Mouse (Mus musculus) embryo, embryonic 10.5 days (tissue): Measurements from ENCODE around the gene Olfr535.
"Not testable (repeated sequence)": the region's sequence is repeated elsewhere in the genome, so short reads cannot be mapped to it uniquely, and the experiment has no call there.

Experiments used
- DNase-seq: peaks from one replicate; pipeline ENCODE4 v3.0.0-alpha.2; 2015; ENCODE audit warnings: low spot score

The Olfr535 gene

DNA sequence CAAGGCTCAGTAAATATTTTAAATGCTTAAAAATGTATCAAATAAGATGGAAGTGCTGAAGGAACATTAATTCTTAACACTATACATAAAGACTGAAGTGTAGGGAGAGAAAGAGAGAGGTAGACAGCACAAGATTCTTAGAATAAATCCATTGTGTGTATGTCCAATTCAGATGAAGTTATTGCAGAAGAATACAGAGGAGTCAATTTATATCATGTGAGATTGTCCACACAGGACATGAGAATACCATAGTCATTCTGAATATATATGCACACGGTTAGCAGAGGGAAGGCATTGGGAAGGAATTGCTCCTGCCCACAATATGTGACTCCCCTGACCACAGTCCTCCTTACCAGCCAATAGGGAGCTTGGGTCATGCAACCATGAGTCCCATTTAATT, at the start of gene Olfr535:
Gene Olfr535, plus strand, starts transcription at position 301 of the 400 bp plus-strand sequence.
- DNase-seq, result no peak

- DNase-seq, result no peak
These were observed 40.9 kb upstream of the Olfr535 start for GRCm38 (mm10) chr7:140443141-140443540.

GRCm38 (mm10) chr7:140463070-140463469, 20.9 kb upstream of the Olfr535 start, which contains the start of gene Olfr533:
Olfr533 (plus strand) TSS chr7:140463370.
- not testable (repeated sequence) for DNase-seq

GRCm38 (mm10) chr7:140477886-140478285, 6.1 kb upstream of the Olfr535 start:
- no peak for DNase-seq

DNA sequence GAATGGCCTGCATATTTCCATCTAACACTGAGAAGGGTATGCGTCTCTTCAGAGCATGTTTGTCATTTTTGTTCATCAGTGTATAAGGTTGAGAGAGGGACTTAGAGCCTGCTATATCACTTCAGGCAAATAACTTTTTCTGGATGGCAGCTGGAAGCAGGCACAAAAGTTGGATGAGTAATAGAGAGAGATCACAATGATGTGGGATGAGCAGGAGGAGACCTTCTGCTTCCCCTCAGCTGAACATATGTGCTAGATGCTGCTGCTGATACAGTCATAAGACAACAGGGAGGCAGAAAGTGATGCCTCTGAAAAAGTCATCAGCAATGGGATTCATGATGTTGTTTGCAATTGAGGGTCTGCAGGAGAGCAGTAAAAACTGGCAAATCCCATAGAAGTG, 5.3 kb upstream of the Olfr535 start:
- no peak for DNase-seq

- DNase-seq, result no peak
These were observed 5.0 kb downstream of the Olfr535 start for GRCm38 (mm10) chr7:140488981-140489380.

DNA sequence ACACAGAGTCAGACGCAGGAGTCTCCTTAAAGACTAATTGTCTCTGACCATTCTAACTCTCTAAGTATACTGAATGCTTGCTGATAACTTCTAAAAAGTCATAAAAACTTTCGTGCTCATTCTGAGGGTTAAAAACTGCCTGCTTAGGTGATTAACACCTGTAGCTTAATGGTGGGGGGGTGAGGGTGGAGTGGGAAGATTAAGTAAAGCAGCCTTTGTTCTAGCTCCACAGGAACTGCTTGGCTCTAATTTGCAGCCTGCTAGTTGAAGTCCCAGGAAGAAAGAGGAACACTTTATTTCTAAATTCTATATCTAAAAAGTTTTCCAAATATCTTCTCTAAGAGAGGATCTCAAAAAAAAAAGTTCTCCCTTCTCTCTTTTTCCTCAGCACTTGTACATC, 10.2 kb downstream of the Olfr535 start:
- DNase-seq, result no peak

DNA sequence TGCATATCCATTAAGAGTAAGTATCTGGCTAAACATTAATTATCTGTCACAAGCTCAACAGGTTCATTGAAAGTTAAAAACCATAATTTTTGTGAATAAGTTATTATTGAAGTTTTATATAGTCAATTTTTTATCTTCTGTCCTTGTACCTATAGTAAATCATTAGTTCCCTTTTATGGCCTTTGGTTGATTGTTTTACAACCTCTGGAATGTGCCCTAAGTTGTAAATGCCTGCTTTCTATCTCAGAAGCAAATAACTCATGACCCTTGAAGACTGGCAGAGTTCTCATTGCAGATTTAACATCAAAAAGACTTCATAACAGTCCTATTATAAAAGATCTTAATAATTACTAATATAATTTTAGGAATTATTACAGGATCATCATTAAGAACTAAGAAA, 10.7 kb downstream of the Olfr535 start:
- DNase-seq, result no peak

GRCm38 (mm10) chr7:140507346-140508021, 23.5 kb downstream of the Olfr535 start, which contains the start of gene Olfr536:
Olfr536 (minus strand) TSS chr7:140507396.
- not testable (repeated sequence) for DNase-seq

DNA sequence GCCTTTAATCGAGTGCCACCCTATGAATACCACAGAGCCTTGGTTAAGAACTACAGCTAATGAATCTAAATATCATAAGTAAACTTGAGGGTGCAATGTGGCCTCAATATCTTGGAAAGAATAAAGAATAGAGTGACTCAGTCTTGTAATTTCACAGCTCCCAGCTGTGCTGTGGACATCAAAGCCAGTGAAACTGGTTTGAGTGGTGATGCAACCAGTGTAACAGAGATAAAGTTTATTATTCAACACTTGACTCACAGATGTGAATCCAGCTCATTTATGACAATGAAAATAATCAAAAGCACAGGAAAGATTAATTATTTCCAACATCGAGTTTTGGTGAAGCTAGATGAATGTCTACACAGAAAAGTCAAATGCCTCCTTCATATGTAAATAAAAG, 55.7 kb downstream of the Olfr535 start:
- DNase-seq, result no peak
